Mouse (Mus musculus): Measurements from ENCODE around the gene Ap1m2.
"Not testable (repeated sequence)": the region's sequence is repeated elsewhere in the genome, so short reads cannot be mapped to it uniquely, and the experiment has no call there.

The Ap1m2 gene

GRCm38 (mm10) chr9:21333523-21333922 is 21.4 kb upstream of the Ap1m2 start:
- Histone ChIP-seq H3K27me3 (ENCODE audit: control insufficient read depth, insufficient read depth, low read length, poor library complexity, severe bottlenecking) (no peaks in the 10 kb centered on the region), H3K36me3 (ENCODE audit: control insufficient read depth, insufficient read depth, low read length, poor library complexity, severe bottlenecking) (peaks cover 7% of the 10 kb centered on the region)
- DNase-seq (ENCODE audit: low read depth, low spot score) = no peak

GRCm38 (mm10) chr9:21332161-21333061 is 20.3 kb upstream of the Ap1m2 start:
- DNase-seq (ENCODE audit: low read depth, low spot score) = peak; percentile 37
- no peaks in the 10 kb centered on the region; the same call in 1 of the 2 replicates for H3K36me3 ChIP-seq (ENCODE audit: control insufficient read depth, insufficient read depth, low read length, poor library complexity, severe bottlenecking)
- H3K27me3 ChIP-seq (ENCODE audit: control insufficient read depth, insufficient read depth, low read length, poor library complexity, severe bottlenecking) = no peaks in the 10 kb centered on the region

GRCm38 (mm10) chr9:21331365-21332140 is 19.4 kb upstream of the Ap1m2 start:
- Histone ChIP-seq H3K27me3 (ENCODE audit: control insufficient read depth, insufficient read depth, low read length, poor library complexity, severe bottlenecking) (no peaks in the 10 kb centered on the region), H3K36me3 (ENCODE audit: control insufficient read depth, insufficient read depth, low read length, poor library complexity, severe bottlenecking) (no peaks in the 10 kb centered on the region; the same call in 1 of the 2 replicates)
- DNase-seq (ENCODE audit: low read depth, low spot score) = no peak

GRCm38 (mm10) chr9:21329699-21330289 is 17.7 kb upstream of the Ap1m2 start:
- no peaks in the 10 kb centered on the region; the same call in 1 of the 2 replicates for H3K36me3 ChIP-seq (ENCODE audit: control insufficient read depth, insufficient read depth, low read length, poor library complexity, severe bottlenecking)
- no peaks in the 10 kb centered on the region for H3K27me3 ChIP-seq (ENCODE audit: control insufficient read depth, insufficient read depth, low read length, poor library complexity, severe bottlenecking)
- DNase-seq (ENCODE audit: low read depth, low spot score) = peak; percentile 72

- DNase-seq (ENCODE audit: low read depth, low spot score) = no peak
- no peaks in the 10 kb centered on the region for H3K27me3 ChIP-seq (ENCODE audit: control insufficient read depth, insufficient read depth, low read length, poor library complexity, severe bottlenecking)
- H3K36me3 ChIP-seq (ENCODE audit: control insufficient read depth, insufficient read depth, low read length, poor library complexity, severe bottlenecking) = no peaks in the 10 kb centered on the region
These were observed 16.9 kb upstream of the Ap1m2 start for GRCm38 (mm10) chr9:21329041-21329440.

GRCm38 (mm10) chr9:21328041-21328440 is 15.9 kb upstream of the Ap1m2 start:
- H3K27me3 ChIP-seq (ENCODE audit: control insufficient read depth, insufficient read depth, low read length, poor library complexity, severe bottlenecking) = no peaks in the 10 kb centered on the region
- H3K36me3 ChIP-seq (ENCODE audit: control insufficient read depth, insufficient read depth, low read length, poor library complexity, severe bottlenecking) = no peaks in the 10 kb centered on the region
- peak; percentile 87 for DNase-seq (ENCODE audit: low read depth, low spot score)

- Histone ChIP-seq H3K36me3 (ENCODE audit: control insufficient read depth, insufficient read depth, low read length, poor library complexity, severe bottlenecking) (no peaks in the 10 kb centered on the region), H3K27me3 (ENCODE audit: control insufficient read depth, insufficient read depth, low read length, poor library complexity, severe bottlenecking) (no peaks in the 10 kb centered on the region)
- peak; percentile 61 for DNase-seq (ENCODE audit: low read depth, low spot score)
These were observed 15.4 kb upstream of the Ap1m2 start for GRCm38 (mm10) chr9:21327569-21327968.

- no peak for DNase-seq (ENCODE audit: low read depth, low spot score)
- no peaks in the 10 kb centered on the region for H3K36me3 ChIP-seq (ENCODE audit: control insufficient read depth, insufficient read depth, low read length, poor library complexity, severe bottlenecking)
These were observed 12.1 kb upstream of the Ap1m2 start for GRCm38 (mm10) chr9:21324269-21324668.

GRCm38 (mm10) chr9:21322917-21323297 is 10.8 kb upstream of the Ap1m2 start:
- not testable (repeated sequence) for DNase-seq (ENCODE audit: low read depth, low spot score); H3K36me3 ChIP-seq (ENCODE audit: control insufficient read depth, insufficient read depth, low read length, poor library complexity, severe bottlenecking); H3K27me3 ChIP-seq (ENCODE audit: control insufficient read depth, insufficient read depth, low read length, poor library complexity, severe bottlenecking)

More at GRCm38 (mm10) chr9:21324269-21324668, 12.1 kb upstream of the Ap1m2 start:
- H3K27me3 ChIP-seq (ENCODE audit: control insufficient read depth, insufficient read depth, low read length, poor library complexity, severe bottlenecking) = no peaks in the 10 kb centered on the region

- no peaks in the 10 kb centered on the region for H3K36me3 ChIP-seq (ENCODE audit: control insufficient read depth, insufficient read depth, low read length, poor library complexity, severe bottlenecking)
- DNase-seq (ENCODE audit: low read depth, low spot score) = peak; percentile 64
- H3K27me3 ChIP-seq (ENCODE audit: control insufficient read depth, insufficient read depth, low read length, poor library complexity, severe bottlenecking) = no peaks in the 10 kb centered on the region
These were observed 10.2 kb upstream of the Ap1m2 start for GRCm38 (mm10) chr9:21322211-21322916.

GRCm38 (mm10) chr9:21321513-21321835 is 9.3 kb upstream of the Ap1m2 start:
- peak; percentile 79 for DNase-seq (ENCODE audit: low read depth, low spot score)
- no peaks in the 10 kb centered on the region for H3K27me3 ChIP-seq (ENCODE audit: control insufficient read depth, insufficient read depth, low read length, poor library complexity, severe bottlenecking)
- H3K36me3 ChIP-seq (ENCODE audit: control insufficient read depth, insufficient read depth, low read length, poor library complexity, severe bottlenecking) = no peaks in the 10 kb centered on the region

GRCm38 (mm10) chr9:21320619-21321512 is 8.7 kb upstream of the Ap1m2 start, which contains the start of gene Slc44a2:
TSS of gene Slc44a2 (plus strand) at chr9:21320698.
- Histone ChIP-seq H3K36me3 (ENCODE audit: control insufficient read depth, insufficient read depth, low read length, poor library complexity, severe bottlenecking) (no peaks in the 10 kb centered on the region), H3K27me3 (ENCODE audit: control insufficient read depth, insufficient read depth, low read length, poor library complexity, severe bottlenecking) (no peaks in the 10 kb centered on the region)
- DNase-seq (ENCODE audit: low read depth, low spot score) = peak; percentile 90

GRCm38 (mm10) chr9:21320280-21320618 is 8.1 kb upstream of the Ap1m2 start:
- Histone ChIP-seq H3K27me3 (ENCODE audit: control insufficient read depth, insufficient read depth, low read length, poor library complexity, severe bottlenecking) (no peaks in the 10 kb centered on the region), H3K36me3 (ENCODE audit: control insufficient read depth, insufficient read depth, low read length, poor library complexity, severe bottlenecking) (no peaks in the 10 kb centered on the region)
- DNase-seq (ENCODE audit: low read depth, low spot score) = peak; percentile 32

GRCm38 (mm10) chr9:21319503-21319902 is 7.4 kb upstream of the Ap1m2 start:
- H3K27me3 ChIP-seq (ENCODE audit: control insufficient read depth, insufficient read depth, low read length, poor library complexity, severe bottlenecking) = no peaks in the 10 kb centered on the region
- DNase-seq (ENCODE audit: low read depth, low spot score) = no peak
- no peaks in the 10 kb centered on the region for H3K36me3 ChIP-seq (ENCODE audit: control insufficient read depth, insufficient read depth, low read length, poor library complexity, severe bottlenecking)

Data from splenic B cell, adult 2 months (primary cell).